Mouse (Mus musculus): ENCODE data around the gene C3ar1.

Gene C3ar1

DNA sequence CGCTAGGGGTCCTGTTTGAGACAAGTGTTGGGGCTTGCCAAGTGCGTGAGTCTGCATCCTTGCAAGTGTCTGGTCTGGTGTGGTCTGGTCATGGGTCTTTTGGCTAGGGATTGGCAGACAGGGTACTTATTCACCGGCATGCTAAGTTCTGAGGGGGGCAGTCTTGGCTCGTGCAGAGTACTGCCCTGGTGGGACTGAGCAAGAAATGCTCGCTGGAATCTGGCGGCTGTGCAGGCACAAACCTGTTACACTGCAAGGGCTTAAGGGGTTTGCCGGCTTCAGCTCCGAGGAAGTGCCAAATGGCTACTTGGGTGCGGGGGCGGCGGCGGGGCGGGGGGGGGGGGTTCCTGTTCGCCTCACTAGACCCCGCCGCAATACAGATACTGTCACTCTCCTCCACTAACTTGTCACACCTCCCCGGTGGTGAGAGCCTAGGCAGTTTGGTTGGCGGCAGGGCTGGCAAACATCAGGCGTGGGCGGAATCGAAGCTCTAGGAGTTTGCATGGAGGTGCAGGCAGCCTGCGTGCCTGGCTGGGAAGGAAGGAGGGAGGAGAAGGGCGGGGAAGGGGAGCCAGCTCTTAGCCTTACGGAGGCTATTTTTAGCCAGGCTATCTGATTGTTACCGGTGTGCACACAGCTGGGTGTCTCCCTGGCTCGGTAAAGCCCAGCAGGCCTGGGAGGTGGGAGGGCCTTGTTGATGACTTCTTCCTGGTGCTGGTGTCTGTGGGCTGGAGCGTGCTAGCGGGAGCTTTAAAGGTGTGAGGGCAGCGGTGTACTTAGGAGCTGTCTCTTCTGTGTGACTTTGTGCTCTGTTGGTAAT lies 29.8 kb downstream of the C3ar1 start:
- DNase-seq (ENCODE audit: low spot score in 2 of 2): peak; percentile 89 to 90

GRCm38 (mm10) chr6:122825166-122825565 lies 30.8 kb downstream of the C3ar1 start:
- DNase-seq (ENCODE audit: low spot score in 2 of 2): no peak

GRCm38 (mm10) chr6:122824086-122824485 lies 31.9 kb downstream of the C3ar1 start:
- DNase-seq (ENCODE audit: low spot score in 2 of 2): no peak

GRCm38 (mm10) chr6:122821822-122822221 lies 34.1 kb downstream of the C3ar1 start:
- DNase-seq (ENCODE audit: low spot score in 2 of 2): no peak

DNA sequence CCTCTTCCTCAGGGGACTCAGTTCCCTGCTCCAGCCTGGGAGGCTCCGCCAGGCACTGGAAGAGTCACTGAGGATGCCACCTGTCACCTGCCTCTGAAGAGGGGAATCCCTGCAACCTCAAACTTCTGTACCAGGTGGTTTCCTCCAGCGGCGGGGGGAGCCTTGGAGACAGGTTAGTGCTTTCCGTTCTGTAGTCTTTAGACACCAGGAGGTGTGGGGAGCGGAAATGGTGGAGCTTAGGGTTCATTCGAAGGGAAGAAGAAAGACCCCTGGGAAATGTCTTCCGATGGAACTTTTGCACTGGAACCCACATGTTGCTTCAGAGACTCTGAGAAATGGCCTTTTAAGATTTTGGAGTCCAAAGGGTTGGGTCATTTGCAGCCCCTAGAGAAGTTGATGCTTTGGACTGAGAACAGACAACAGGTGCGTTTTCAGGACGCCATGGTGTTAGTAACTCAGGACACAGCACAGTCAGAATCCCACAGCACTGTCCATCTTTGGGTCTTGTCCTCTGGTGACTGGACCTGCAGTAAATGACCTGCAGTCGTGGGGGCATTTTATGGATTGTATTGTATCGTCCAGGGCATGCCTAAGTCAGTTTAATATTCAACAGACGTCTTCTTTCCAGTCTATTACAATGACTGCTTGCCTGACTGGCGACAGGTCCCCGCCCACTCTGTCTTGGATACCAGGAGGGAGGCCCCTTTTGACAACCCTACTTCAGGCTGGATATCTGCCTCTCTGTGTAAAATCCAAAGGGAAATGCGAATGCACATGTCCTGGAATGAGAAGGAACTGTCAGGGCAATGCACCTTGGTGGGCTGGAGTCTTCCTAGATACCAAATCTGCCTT lies 34.9 kb downstream of the C3ar1 start:
- no peak for DNase-seq (ENCODE audit: low spot score in 2 of 2)

DNA sequence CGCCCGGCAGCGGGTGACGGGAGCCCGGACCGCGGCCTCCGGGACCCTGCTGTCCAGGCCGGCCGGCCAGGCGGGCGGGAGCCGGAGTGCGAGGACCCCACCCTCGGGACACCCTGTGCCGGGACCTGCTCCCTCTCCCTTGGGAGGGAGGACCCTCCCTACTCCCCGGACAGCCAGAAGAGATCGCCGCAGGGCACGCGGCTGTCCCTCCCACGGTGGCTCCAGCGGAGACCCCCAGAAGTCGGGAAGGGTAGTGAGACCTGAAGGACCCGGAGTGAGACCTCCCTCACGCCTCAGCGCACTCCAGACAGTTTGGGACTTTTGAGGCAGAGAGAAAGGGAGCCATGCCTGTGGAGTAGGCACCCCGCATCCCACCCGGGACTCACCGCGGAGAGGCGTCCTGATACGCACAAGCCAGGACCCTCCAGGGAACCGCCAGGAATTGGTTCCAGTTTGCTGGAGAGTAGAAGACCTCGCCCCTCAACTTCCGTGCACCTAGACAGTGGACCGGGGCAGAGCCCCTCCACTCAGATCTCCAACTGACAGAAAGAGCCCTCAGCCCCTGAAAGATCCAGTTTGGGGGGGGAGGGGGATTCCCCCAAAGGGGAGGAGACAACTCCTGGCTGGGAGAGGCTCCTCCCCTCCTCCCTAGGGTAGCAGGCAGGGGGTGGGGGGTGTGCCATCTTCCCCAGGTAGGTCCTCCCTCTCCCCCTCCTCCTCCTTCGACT lies 35.7 kb downstream of the C3ar1 start:
- no peak for DNase-seq (ENCODE audit: low spot score in 2 of 2)

- DNase-seq (ENCODE audit: low spot score in 2 of 2): peak; percentile 57 to 62
Measured at GRCm38 (mm10) chr6:122819306-122820070, 36.5 kb downstream of the C3ar1 start, which contains the start of gene Foxj2. TSS of gene Foxj2 (plus strand) at chr6:122819914.

GRCm38 (mm10) chr6:122813640-122814039 lies 42.3 kb downstream of the C3ar1 start:
- no peak for DNase-seq (ENCODE audit: low spot score in 2 of 2)

GRCm38 (mm10) chr6:122812716-122813115 lies 43.2 kb downstream of the C3ar1 start:
- no peak for DNase-seq (ENCODE audit: low spot score in 2 of 2)

DNA sequence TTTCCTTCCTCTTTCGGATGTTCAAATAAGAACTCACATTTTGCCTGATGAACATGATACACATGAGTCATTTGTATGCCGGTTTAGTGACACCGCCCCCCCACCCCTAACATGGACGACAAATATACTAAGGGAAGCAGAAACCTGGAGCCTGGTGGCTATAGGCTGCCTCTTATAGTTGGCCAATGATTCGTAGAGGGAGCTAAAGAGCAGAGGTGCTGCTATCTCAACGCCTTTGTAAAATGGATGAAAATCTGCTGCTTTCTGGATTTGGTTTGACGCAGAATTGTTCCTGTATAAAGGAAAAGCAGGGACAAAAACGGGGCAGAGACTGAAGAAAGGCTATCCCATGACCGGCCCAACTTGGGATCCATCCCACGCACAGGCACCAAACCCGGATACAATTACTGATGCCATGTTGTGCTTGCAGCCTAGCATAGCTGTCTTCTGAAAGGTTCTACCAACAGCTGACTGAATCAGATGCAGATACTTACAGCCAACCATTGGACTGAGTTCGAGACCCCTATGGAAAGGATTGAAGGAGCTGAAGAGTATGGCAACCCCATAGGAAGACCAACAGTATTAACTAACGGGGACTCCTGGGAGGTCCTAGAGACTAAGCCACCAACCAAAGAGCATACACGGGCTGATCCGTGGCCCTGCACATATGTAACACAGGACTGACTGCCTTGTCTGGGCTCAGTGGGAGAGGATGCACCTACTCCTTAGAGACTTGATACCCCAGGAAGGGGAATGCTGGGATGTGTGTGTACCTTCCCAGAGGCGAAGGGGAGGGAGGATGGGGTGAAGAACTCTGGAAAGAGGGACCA lies 44.0 kb downstream of the C3ar1 start:
- peak in 1 of 2 experiments; percentile 34 for DNase-seq (ENCODE audit: low spot score in 2 of 2)

- peak; percentile 90 to 92 for DNase-seq (ENCODE audit: low spot score in 2 of 2)
Measured at GRCm38 (mm10) chr6:122811280-122811652, 44.7 kb downstream of the C3ar1 start.

- peak; percentile 95 to 96 for DNase-seq (ENCODE audit: low spot score in 2 of 2)
Measured at GRCm38 (mm10) chr6:122810615-122811279, 45.2 kb downstream of the C3ar1 start.

DNA sequence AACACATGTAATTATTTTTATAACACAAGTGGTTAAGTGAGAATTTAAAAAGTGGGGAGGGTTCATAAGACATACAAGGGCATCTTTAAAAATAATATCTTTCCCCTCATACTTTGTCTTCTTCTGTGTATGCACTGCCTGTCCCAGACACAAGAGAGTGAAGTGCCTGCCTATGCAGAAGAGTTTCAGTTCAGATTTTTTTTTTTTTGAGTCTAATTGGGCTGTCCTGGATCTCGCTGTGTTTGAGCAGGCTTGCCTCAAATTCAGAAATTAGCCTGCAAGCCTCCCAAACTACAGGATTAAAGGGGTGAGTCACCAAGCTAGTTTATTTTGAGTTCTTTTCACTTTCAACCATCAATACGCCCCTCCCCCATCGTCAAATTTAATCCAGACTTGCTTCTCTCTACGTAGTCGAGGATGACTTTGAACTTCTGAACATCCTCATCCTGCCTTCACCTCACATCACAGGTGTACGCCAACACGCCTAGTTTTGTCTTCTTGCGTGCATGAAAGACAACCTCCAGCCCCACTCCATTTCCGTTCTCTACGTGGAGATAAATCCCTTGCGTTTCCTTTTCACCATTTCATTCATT lies 45.8 kb downstream of the C3ar1 start:
- DNase-seq (ENCODE audit: low spot score in 2 of 2): no peak

DNA sequence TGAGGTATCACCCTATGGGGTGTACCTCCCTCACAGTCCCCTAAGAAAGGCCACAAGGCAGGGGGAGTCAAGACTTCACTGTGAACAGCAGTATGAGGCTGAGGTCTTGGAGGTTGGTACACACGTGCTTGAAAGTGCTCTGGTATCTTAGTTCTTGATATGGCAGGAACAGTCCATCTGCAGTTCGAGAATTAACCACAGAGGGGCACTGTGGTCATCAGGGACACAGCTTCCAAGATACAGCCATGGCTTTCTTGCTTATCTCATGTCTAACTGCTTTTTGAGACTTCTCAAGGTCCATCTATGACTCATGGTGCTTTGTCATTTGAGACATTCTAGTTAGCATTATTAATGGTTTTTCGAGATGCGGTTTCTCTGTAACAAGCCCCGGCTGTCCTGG lies 51.5 kb downstream of the C3ar1 start:
- DNase-seq (ENCODE audit: low spot score in 2 of 2): peak; percentile 82 to 88

DNA sequence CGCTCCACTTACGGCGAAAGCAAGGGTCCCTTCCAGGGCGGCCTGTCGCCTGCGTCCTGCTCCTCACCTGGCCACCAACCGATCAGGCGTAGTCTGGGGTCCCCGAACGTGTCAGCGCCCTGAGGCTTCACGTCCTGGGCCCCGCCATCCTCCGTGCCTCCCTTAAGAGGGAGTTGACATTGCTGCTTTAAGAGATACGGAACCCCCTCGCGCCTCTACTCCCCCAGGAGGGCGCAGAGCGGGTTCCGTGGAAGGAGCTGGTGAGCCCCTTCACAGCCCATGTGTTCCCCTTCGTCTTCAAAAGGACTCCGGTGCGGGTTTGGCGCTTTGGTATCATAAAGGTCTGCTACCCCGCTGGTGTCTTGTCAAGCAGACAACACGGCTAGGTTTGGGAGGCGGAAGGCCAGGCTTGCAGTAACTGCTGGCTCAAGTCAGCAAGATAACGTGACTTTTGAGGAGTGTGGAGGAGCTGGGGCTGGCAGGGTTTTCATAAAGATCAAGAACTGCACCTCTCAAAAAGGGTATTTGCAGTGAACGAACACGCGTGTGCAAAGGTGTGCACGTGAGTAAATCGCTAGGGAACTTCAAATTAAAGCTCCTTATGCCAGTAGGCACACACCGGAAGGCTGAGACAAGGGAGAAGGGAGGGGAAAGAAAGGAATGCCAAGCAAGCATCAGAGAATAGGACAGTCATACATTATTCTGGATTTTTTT lies 54.0 kb downstream of the C3ar1 start:
- DNase-seq (ENCODE audit: low spot score in 2 of 2): peak; percentile 60 to 62

DNA sequence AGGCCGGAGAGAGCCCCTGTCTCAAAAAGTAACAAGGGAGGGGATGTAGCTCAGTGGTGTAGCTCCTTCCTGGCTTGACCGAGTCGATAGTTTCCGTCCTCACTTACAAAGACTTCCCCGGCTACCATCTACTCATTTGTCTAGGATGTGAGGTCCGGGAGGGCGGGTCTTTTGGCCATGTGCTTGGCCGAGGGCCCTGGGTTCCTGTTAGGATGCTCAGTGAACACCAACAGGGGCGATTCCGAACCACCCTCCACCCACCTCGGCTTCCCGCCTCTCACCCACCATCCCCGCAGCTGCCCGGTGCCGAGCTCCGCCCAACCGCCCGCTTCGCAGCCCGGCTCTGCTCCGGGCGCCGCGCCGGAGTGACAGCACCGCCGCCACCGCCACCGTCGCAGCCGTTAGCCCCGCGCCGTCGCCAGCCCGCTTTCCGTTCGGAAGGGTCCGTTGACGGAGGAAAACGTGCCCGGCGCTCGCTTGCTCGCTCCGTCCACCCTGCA lies 54.6 kb downstream of the C3ar1 start, which contains the start of gene Slc2a3:
Slc2a3 (minus strand) TSS at position 340 of the 500 bp plus-strand sequence.
- DNase-seq (ENCODE audit: low spot score in 2 of 2): peak; percentile 67 to 72

- peak in 1 of 2 experiments; percentile 73 for DNase-seq (ENCODE audit: low spot score in 2 of 2)
Measured at GRCm38 (mm10) chr6:122800640-122801300, 55.2 kb downstream of the C3ar1 start.

Measured in frontal cortex, postnatal 36 days (tissue).